Mouse (Mus musculus) spleen, postnatal 36 days (tissue): ENCODE measurements at regions not wholly inside any gene's neighbourhood (a gene's known extent, or its start where the extent isn't known, plus 50 kb on each side); places are given as distances from the start of the nearest gene placed in this dataset.
"Not testable (repeated sequence)": the region's sequence is repeated elsewhere in the genome, so short reads cannot be mapped to it uniquely, and the experiment has no call there.

Experiments
- DNase-seq, 2 experiments: peaks; one replicate each; pipeline ENCODE4 v3.0.0; 2022; ENCODE audit warnings: low spot score in 2 of 2, mixed read lengths in 1 of 2

DNA sequence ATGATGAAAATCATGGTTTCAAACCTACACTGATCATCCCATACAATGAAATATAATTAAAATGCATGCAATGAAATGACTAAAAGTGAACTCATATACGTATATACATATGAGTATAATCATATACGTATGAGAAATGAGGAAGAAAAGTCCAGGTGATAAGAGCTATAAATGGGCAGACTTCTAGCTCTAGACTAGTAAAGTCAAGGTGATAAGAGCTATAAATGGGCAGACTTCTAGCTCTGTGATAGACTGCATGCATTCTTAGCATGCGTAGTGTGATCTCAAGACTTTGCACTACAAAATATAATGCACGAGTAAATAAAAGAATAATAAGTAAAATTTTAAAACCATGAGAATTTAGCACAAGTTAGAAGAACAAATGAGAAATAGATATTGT is 606.2 kb upstream of the Gpc5 start:
- DNase-seq: no peak

DNA sequence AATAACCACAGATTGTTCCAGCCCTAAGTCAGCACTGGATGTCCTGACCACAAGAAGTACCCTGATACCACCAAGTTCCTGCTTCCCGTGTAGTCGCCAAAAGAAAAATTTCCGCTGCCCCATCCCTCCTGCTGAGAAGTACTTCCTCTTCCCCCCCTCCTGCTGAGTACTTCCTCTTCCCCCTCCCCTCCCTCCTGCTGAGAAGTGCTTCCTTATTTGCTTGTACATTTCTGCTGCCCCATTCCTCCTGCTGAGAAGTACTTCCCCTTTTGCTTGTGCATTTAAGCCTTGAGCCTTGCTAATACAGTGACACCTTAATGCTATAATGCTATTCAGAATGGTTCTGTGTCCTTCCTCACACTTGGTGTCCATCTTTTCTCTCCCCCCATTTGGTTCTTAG is 598.6 kb upstream of the Gpc5 start:
- DNase-seq: not testable (repeated sequence)

DNA sequence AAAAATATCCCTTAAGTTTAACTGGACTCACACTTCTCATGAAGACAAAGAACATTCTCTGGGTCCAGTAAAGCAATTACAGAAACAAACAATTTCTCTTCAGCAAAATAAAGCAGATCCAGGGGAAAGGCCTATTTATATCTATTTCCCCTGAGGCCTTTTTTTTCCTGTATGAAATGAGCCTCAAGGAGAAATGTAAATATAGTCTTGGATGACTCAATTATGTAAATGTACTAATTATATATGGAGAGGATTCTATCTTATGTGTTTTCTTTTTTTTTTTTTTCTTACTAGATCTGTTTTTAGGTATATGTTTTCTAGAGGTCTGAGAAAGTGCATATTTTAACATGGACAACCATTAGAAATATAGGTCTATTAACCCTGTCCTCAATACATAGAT is 587.0 kb upstream of the Gpc5 start:
- no peak for DNase-seq

DNA sequence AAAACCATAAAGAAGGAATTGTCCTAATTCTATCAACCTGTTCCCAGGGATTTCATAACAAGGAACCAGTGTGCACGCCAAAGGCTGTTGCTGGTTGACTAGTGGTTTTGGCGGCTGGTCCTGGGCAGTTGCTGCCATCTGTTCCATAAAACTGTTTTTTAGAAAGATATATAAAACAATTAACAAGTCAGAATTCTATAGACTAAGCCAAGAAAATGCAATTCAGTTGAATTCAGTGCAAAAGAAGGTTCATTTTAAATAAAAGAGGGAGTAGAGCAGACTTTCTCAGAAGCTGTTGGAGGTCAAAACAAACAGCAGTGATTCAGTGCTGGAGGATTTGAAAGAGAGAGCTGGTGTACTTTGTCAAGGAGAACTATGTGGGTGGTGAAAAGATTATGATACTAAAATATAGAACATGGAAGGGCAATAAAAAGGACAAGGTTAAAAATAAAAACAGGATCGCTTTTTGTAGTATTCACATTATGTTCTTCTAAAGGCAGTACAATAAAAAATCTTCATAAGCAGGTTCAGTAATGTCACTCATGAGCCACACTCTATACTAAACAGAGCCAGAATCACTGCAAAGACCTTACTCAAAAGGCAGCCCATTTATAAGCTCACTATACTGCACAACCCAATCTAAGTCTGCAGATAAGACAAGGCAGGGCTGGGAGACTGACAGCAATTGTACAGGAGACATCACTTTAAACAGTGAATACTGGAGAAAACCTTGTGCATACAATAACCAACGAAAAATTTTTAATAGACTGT is 543.9 kb upstream of the Gpc5 start:
- DNase-seq: no peak

DNA sequence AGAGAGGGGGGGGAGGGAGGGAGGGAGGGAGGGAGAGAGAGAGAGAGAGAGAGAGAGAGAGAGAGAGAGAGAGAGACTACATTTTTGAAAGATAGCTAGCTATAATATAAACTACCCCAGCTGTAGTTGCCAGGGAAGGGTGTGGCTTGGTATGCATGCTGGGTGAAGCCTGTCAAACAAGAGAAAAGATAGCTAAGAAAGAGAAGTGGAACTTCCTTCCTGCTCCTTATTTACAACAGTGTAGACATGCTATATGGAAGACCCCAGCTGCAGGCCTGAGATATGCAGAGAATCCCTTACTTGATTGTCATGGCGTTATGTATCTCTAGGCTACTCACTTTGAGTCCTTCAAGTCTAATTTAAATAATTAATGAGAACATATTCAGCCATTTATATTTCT is 542.9 kb upstream of the Gpc5 start:
- DNase-seq: no peak

DNA sequence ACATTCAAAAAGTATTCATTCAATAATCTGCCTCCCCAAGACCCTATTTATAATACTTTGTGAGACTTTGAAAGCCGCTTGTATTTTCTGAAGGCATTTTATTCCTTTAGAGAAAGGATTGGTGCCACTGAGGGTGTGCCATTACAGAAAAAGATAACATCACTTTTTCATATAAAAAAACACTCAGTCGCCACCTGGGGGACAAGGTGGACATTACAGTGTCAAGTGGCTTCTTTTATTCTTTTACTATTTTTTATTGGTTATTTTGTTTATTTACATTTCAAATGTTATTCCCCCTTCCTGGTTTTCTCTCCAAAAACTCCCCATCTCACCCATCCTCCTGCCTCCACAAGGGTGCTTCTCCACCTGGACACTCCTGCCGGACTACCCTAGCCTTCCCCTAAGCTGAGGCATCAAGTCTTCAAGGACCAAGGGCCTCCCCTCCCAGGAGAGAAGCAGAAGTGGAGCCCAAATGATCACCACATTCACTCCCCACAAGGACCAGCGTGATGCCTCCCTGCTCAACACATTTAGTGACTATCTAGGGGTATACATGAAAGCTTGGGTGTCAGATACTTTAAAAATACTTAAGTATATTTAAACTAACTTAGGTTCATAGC is 525.5 kb upstream of the Gpc5 start:
- no peak for DNase-seq

DNA sequence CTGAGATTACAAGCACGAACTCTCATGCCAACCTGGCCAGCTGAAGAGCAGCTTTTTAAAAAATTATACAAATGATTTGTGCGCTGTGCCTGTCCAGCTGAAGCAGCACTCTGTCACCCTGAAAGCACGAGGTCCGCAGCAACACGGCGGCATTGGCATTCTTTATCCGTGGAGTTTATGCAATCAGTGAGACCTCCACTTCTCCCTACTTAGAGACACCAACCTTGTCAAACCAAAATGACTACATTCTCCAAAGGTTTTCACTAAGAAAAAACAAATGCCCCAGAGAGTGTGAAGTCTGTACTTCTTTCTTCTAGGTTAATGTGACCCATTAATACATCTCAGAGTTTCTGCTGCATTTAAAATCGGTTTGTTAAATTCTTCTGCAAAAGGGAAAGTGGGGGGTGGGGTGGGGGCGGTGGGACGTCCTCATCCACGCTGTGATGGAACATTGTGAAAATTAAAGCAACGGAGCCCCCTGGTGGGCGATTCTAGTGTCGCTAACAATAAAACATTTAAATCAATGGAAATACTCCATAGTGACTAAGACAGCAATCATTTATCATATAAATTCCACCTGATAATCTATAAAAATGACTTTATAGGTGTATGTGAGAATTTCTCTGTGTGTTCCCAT is 524.2 kb upstream of the Gpc5 start:
- no peak for DNase-seq

DNA sequence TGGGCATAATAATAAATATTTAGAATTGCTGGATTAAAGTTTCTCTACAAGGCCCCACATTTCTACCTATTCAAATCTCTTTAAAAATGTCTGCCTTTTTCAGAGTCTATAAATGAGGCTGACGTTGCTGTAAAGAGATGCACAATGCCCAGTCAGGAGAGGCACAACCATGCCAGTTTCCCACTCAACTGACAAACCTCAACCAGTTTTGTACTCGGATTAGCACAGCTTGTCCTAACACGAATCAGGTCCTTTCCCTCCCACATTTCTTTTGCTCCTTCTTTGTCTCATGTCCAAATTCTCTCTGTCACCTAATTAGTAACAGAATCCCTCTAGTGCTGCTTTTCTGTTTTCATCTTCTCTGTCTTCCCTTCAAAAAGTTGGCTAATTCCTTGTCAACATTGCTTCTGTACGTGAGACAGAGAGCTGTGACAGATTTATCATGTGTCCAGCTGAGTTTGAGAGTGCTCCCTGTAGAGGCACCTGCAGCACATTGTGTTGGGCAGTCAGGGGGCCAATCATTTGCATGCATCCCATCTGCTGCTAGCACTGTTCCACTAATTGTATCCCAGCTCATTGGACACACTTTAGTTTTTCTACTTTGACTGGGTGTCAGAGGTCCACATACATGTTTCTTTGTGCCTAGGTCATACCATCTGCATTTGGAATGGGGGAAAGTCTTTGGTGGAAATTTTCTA is 504.5 kb upstream of the Gpc5 start:
- DNase-seq: no peak

DNA sequence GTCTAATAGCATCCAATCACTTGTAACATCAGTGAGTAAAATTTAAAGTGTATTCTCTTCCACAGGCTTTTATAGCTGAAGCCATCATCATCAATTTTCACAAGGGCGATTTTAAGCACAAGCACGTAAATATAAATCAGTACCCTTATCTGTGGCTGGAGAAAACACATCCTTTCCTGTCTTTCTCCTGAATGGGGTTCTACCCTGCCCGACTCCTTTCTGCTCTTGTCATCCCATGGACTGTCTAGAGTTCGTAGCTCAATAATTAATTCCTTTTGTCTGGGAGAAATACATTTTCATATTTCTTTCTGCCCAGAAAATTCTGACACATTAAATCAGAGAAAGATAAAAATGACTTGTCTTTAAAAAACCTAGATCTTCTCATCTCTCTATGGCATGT is 482.7 kb upstream of the Gpc5 start:
- DNase-seq: no peak

DNA sequence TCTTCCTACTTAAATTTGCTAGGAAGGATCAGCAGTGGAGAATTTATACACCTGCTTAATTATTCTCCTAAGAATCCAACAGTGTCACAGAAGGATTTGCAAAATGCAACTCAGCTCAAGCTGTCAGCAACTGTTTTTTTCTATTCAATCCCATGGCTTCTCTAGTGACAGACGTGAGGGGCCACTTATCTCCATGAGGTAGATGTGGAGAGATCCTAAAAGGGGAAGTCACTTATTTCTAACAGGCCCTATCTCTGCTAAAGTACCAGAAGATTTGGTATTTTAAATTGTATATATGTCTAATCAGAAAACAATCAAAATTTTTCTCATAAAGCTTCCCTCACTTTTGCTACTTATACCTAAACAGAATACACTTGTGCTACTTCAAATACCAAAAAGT is 479.6 kb upstream of the Gpc5 start:
- no peak for DNase-seq

DNA sequence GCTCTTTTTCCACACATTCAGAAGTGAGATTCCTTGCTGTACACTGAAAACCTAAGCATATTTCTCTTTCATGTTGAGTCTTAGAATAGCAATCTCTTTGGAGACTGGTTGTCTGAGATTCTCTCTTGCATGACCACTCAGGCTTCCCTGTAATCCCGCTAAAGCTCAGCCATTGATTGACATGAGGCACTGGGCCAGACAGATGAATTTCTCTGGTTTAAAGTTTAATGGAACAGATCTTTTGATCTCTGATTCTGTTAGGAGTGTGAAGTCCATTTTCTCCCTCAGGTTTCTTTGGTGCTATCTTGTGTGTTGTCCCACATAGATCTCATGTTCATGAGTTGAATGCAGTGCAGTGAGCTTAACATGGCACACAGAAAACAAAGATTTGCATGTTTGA is 435.4 kb upstream of the Gpc5 start:
- no peak for DNase-seq

DNA sequence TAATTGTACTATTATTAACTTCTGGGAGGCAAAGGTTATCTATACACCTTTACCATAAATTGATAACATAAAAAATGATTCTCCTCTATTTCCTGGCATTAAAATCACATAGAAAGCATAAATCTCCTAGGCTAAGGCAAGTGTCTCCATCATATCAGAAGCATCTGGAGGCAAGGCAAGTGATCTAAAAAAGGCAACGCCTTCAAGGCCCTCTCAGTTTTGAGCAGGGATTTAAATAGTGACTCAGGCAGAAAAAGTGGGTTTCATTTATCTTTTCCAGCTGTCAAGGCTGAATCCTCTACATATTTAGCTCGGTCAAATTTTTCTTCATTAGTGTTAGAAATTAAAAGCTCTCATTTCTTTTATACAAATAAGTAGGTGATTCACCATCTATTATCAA is 430.0 kb upstream of the Gpc5 start:
- no peak for DNase-seq

DNA sequence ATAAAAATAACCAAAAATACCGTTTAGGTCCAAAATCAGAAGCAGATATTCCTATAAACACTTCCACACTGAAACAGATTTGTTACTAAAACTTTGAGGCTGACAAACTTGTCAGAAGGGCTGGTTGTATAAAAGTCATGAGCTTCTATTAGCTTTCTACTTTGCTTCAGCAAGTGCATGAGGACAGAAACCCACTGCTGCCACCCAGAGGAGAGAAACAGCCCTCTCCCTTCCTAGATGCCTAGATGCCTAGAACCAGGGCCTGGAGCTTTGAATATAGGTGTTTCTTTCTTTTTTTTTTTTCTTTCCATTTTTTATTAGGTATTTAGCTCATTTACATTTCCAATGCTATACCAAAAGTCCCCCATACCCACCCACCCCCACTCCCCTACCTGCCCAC is 406.9 kb upstream of the Gpc5 start:
- no peak for DNase-seq

DNA sequence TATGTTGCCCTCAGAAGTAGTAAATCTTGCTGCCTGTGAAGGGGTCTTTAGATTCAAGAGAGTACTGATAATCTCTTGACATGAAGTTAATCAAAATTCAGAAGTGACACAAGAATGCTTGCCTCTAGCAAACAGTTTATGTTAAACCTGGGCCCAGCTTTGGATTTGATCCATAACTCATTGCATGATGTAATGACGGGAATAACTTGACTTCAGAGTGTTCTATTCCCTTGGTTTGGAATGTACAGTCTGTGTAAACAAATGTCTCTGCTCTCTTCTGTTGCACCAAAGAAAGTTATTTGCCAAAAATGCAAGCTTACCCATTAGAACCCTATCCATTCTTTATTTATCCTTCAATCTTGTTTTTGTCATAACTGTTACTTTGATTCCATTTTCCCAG is 397.1 kb upstream of the Gpc5 start:
- DNase-seq: no peak

DNA sequence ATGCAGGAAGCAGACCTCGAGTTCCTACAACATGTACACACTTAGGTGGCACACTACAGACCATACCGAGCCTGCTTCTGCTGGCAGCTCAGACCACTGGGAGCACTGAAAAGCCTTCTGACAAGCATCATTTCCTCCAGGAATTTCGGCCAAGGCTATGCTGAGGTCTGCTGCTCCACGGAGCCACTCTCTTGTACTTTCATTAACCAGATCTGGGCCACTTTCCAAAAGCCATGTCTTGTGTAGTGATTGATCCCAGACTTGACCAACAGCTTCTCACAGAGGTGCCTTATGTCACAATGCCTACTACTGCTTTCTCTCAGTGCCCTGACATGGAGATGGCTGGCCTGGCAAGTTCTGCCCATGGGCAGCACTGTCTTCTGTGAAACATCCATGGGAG is 394.5 kb upstream of the Gpc5 start:
- DNase-seq: no peak

DNA sequence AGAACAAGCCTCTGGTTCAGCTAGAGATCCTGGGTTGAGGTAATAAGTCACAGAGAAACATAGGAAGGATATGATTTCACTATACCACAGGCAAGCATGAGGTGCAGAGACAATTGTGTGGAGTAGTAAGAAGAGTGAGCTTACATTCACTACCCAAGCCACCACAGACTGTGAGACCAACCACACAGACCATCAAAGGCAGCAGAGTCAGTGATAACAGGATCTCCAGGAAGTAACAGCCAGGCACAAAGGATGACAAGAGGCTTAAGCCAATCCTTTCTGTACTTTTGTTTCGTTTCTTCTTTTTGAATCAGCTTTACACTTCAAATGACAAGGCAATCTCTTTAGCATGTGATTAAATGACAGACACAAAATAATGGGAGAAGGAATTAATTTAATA is 368.9 kb upstream of the Gpc5 start:
- no peak for DNase-seq

DNA sequence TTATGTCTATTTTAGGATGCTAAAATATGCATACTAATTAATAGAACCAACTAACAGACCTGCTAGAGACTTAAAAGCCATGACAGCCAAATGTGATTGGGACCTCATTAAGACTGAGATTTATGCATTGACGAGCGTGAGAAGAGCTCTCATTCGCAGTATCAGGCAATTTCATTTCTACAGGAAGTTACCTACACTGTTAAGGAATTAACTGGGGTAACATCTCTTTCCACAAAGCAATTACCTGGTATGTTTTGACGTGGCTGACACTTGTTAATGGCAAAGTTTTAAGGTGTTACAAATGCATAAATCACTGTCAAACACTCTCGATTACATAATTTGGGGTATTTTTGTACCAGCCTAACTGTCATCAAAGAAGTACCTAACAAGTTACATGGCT is 324.7 kb upstream of the Gpc5 start:
- no peak for DNase-seq

DNA sequence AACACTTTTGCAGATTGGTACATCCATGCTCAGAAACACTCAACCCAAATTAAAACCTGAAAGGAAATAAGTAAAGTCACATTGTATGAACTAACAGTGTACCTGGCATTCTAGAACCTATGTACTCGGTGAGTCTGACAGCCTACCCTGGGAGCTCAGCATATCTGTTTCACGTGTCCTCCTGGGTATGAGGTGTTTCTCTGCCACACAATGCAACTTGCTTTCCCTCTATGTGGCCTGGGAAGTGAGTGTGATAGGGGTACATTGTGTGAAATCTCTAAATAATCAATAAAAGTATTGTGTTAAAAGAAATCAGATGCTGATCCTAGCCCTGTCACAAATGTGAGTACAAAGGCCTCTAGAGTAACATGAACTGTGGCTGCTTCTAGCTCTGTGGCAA is 315.3 kb upstream of the Gpc5 start:
- no peak for DNase-seq

DNA sequence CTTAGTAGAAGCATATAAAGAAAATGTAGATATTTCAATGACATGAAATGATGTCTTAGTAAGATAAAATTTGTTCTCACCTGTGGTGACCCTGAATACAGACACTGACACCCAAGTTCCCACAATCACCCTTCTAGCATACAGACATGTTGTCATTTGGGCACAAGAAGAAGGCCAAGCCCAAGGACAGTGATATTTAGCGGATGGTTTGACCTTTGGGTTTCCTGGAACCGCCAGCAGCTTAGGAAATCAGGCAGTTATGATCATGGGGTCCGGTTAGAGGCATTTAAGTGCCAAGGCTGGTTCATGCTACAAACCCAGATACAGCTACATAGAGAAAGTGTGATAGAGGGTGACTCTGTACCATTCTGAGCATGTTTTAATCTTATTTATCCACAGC is 310.2 kb upstream of the Gpc5 start:
- DNase-seq: no peak

DNA sequence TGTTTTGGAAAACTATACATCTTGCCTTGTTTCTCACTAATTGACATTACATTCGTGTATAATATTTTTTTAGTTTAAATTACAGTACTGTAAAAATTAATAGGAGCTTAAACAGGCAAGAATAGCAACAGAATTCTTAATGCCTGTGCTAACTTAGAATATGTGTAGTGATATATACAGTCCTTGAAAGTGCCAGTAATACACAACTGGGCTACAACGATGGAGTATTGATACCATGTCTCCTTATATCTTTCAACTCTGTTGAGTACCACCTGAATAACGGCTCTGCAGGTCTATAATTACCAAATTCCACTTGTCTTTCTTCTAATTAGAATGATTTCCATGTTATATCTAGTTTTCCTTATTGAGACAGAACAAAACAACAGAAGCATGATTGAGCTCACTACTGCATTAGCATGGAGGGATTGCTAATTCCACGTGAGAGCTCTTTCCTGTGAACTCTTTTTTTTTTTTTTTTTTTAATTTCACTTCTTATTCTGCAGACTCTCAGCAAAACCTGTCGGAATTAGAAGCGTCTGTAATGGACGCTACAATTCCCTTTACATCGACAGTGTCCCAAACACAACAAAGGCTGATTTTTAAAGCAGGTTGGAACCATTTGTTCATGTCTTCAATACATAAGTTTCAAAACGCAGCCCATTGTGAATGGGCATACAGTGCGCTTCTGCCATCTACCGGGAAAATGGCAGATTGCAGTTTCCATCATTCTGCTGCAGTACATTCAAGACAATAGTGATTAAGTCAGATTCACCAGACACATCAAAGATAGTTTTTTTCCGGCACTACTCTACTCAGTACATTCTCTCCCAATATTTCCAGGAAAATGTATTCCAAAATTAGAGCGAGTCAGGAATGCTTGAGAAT is 300.8 kb upstream of the Gpc5 start:
- DNase-seq: no peak

DNA sequence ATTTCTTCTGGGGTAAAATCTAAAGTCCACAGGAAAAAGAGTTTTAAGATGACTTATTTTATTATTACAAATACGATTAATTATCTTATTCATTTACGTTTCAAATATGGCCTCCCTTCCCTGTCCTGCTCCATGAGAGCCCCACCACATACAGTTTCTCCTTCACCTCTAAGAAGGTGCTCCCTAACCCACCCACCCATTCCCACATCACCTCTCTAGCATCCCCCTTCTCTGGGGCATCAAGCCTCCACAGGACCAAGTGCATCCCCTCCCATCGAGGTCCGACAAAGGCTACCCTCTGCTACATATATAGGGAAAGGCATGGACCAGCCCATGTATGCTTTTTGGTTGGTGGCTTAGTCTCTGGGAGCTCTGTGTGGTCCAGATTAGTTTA is 300.2 kb upstream of the Gpc5 start:
- DNase-seq: no peak

DNA sequence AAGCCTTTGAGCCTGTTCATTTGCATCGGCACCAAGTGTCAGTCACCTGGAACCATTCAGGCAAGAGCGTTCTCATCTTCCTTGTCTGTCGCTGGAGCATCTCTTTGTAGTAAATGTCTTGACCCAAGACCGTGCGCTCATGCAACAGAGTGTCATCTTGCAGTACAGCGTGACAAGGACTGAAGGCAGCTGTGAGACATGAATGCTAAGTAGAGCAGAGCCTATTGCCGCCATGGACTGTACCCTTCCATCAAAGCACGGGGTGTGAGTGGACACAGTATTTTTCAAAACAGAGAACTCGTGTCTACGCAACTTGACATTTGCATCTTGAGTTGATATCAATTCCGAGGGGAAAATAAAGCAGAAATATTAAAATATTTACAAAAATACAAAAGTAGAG is 287.4 kb upstream of the Gpc5 start:
- DNase-seq: no peak
